Mouse (Mus musculus): Measurements from ENCODE around the gene Traf7.
A peak's percentile ranks its signal among the peaks of the same experiment; 100 is the strongest.

Traf7 gene

DNA sequence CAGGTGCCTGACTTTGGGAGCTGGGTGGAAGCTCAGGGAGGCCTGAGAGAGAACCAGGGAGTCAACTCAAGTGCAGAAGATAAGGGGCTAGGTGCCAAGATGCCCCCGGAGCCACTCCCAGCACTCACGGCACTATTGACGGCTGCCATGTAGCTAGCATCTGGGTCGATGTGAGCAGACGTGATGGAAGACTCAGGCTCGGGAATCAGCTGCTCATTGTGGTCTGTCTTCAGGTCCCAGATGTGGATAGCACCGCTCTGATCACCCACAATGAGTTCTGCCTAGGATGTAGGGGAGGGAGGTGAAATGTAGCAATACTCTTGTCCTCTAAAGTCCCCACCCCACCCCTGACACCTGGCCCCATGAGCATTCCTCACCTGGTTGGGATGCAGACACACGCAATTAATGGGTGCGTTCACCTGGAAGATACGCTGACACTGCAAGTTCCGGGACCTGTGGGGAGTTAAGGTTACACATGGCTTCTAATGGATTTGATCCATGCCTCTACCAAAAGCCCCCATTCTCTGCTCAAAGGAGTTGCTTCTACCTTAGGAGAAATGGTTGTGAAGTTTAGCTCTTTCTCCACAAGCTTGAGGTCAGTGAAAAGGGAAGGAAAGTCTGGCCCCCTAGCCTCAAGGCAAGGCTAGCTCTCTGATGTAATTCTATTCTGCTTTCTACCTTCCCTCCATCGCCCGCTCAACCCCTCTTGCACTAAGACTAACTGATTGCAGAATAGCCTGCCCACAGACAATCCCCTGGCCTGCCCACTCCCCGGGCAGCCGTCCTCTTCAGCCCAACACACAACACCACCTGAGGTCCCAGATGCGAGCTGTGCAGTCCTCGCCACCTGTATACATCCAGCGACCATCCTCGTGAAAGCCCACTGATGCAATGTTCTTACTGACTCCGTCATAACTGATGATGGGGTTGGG is 50.4 kb downstream of the Traf7 start:
- no peak for DNase-seq (ENCODE audit: low spot score)

DNA sequence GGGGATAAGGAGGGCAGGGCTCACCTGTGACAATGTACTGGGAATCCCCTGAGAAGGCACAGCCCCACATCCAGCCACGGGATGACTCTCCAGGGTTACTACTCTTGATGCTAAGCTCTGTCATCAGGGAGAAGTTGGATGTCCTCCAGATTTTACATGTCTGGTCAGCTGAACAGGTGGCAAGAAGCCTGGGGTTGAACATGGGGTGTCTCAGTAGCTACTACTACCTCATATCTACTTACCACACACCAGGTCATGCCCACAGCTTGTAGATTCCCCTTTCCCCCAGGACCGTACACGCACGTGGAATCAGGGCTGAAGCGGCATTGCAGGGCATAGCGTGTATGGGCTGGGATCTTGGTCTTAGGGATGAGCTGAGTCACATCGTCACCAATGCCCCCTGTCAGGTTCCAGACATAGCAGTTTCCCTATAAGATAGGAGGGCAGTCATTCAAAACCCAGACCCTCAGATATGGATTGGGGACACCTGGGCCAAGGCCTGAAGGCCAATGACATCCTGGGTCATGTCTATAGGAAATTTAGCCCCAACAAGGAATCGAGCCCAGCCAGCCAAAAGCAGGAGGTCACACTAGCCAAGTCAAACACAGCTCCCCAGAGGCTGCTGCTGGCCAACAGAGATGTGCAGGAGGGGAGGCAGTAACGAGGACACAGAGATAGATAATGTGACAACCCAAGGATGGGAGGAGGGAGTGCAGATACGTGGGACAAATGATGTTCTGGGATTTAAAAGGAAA is 51.5 kb downstream of the Traf7 start:
- no peak for DNase-seq (ENCODE audit: low spot score)

DNA sequence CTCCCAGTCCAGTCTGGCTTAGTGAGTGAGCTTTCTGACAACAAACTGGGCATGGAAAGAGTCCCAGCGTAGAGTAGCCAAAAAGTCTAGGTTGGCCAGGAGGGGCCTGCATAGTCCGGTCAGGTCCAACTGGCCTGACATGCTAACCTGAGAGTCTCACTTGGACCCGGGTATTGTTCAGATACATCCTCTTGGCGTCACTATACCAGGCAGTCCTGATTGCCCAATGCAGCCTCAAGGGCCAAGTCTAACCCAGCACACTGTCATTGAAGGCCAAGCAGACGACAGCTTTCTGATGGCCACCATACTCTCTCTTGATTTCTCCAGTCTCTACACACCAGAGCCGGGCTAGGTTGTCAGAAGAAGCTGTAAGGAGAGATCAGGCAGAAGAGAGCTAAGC is 52.2 kb downstream of the Traf7 start:
- no peak for DNase-seq (ENCODE audit: low spot score)

DNA sequence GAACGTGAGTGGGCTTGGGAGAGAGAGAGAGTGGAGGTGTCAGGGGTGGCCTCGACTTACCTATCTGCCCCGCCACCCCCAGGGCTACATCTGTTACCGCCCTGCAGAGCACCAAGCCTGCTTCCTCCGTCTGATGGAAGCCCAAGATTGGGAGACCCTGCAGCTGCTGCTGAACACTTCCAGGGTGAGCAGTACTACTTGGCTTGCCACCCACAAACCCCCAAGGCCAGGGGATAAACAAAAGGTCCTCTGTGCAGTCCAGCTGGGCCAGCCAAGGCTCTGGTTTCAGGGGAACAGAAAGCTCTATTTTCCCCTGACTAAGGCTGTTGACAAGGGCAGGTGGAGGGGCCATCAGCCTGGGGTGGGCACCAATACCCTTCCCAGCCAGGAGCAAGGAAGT is 53.2 kb downstream of the Traf7 start:
- DNase-seq (ENCODE audit: low spot score): no peak

DNA sequence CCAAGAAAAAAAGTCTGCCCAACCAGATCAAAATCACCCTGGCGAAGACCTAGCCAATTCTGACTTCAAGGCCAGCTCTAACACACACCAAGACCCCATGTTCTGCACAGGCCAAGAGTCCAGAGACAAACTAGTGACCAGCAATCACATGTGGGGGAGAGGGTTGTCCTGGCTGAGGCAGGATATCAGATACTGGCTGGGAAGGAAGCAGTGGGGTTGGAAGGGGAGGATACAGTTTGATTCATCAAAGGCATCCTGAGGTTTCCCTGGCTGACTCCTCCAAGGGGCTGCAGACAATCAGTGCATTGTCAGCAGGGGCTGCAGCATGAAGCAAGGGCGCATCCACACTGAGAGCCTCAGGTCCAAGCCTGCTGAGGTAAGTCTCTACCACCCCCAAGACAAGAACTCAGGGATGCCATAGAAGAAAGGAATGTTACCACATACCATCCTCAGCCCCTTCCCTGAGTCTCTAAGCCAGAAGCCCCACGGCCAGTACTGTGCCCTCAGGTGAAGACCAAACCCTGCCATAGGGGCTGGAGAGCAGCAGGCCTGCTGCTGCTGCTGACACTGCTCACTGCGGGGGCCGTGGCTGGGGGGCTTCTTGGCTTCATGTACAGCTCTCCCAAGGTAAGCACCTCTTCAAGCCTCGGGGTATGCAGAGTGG is 54.0 kb downstream of the Traf7 start, which contains the start of gene Bricd5:
Gene Bricd5 (plus strand): TSS at position 273 of the 664 bp plus-strand sequence.
- no peak for DNase-seq (ENCODE audit: low spot score)

DNA sequence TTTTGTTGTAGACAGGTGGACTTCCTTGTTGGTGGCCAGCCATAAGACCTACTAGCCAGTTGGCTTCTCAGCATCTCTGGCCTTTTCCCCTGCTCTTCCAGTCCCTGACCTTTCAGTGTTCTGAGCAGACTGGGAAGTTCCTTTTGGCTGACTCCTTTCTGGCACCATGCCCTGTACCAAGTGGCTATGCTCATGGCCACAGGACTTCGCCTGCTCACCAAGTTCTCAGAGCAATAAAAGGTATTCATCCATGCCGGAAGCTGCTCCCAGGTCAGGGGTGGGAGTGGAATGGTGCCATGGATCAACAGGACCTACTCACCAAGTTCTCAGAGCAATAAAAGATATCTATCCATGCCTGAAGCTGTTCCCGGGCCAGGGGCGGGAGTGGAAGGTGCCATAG is 55.2 kb downstream of the Traf7 start:
- peak; percentile 72 for DNase-seq (ENCODE audit: low spot score)

DNA sequence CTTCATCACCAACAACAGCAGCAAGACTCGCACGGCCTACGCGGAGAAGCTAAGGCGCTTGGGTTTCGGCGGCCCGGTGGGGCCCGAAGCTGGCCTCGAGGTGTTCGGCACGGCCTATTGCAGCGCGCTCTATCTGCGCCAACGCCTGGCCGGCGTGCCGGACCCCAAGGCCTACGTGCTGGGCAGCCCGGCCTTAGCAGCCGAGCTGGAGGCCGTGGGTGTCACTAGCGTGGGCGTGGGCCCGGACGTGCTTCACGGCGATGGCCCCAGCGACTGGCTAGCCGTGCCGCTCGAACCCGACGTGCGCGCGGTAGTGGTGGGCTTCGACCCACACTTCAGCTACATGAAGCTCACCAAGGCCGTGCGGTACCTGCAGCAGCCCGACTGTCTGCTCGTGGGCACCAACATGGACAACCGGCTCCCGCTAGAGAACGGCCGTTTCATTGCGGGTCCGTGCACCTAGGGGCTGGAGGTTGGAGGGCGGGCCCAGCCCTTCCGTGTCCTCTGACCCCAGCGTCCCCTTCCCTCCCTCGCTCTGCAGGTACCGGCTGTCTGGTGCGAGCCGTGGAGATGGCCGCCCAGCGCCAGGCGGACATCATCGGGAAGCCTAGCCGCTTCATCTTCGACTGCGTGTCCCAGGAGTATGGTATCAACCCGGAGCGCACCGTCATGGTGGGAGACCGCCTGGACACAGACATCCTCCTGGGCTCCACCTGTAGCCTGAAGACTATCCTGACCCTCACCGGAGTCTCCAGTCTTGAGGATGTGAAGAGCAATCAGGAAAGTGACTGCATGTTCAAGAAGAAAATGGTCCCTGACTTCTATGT is 56.8 kb downstream of the Traf7 start:
- peak; percentile 65 for DNase-seq (ENCODE audit: low spot score)

DNA sequence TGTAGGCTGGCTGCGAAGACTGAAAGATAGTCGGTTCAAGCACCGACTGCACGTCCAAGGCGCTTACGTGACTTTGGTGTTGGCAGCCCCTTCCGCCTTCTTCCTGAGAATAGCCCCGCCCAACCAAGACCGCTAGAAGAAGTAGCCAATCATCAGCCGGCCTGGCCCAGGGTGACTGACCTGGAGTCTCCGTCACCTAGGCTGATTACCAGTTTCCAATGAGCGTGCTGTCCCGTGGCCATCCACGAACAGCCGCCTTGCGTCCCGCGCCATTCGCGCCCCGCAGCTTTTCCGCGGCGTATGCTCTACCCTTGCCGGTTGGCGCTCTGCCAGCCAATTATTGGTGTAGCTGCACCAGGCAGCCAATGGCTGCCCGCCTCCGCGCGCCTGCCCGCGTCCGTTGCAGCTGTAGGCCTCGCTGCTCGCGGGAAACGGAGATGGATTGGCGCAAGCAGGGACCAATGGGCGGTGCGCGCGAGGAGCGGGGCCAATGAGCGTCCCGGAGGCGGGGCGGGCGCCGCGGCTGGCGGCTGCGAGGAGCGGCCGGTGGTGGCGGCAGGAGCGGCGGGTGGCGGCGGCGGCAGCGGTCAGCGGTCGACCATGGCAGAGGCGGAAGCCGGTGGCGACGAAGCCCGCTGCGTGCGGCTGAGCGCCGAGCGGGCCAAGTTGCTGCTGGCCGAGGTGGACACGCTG is 57.7 kb downstream of the Traf7 start, which contains the start of the genes E4f1 and Pgp:
Gene E4f1 (minus strand): TSS at position 404 of the 693 bp plus-strand sequence.
Gene Pgp (plus strand): TSS at position 483 of the 693 bp plus-strand sequence.
- peak; percentile 99 for DNase-seq (ENCODE audit: low spot score)

DNA sequence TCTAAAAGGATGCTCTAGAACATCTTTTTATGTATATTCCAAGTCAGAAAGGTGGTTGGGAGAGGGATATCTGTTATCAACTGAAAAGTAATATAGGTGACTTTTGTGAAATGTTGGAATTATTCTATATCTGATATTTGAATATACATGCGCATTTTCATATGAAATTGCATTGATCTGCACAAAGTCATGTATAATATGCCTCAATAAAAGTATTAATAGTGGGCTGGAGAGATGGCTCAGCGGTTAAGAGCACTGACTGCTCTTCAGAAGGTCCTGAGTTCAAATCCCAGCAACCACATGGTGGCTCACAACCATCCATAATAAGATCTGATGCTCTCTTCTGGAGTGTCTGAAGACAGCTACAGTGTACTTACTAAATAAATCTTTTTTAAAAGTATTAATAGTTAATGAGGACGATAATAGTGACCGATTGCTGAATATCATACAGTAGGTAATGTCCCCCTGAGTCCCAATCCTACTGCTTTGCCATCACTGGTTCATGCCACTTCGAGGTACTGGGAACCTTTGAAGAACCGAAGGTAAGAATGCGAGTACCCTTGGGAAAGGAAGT is 58.3 kb downstream of the Traf7 start:
- no peak for DNase-seq (ENCODE audit: low spot score)

DNA sequence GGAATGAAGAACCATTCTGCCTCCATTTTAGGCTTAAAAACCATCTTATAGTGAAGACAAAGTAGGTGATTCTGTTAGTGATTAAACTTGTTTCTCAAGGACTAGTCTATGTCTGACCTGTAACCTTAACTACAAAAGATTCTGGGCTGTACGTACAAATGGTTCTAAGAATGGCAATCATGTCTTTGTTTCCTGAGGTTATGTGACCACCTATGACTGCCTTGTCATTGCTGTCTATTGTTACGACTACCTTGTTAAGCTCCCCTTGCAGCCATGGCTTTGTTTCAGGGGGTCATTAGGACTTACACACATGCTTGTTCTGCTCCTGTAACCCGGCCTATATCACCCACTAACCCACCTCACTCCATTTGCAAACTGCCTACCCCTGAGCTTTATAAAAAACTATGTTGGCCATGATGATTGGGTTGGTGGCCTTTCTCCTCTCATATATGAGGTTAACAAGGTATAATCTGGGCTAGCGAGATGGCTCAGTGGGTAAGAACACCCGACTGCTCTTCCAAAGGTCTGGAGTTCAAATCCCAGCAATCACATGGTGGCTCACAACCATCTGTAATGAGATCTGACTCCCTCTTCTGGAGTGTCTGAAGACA is 59.0 kb downstream of the Traf7 start:
- DNase-seq (ENCODE audit: low spot score): no peak

DNA sequence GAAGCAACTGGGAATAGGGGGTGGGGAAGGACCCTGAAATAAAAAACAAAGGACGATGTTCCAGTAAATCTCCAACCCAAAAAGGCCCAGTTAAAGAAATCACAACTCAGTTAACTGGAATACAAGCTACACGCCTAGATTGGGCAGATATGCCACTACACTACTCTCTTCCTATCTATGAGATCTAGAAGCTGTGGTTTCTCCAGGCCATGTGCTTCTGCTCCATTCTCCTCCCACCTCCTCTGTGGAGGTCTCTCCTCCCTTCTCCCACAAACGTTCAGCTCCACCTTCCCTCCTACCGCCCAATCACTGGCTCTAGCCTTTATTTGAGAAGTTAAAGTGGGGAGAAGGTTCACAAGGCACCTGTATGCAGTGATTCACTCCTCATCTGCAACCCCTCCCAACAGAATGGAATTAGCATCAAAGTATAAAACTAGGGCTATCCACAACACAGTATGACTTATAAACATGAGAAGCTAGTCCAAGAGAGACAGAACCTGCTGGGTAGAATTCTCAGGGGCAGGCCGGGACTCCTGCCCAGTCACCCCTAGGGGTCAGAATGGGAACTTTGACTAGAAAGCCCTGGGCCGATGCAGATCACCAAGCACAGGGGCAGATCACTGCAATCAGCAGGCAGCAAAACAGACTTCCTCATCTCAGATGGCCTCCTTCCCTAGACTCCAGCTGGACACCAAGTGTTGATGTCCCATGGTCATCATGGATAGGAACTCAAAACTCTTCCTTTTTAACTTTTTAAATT is 64.2 kb downstream of the Traf7 start:
- no peak for DNase-seq (ENCODE audit: low spot score)

DNA sequence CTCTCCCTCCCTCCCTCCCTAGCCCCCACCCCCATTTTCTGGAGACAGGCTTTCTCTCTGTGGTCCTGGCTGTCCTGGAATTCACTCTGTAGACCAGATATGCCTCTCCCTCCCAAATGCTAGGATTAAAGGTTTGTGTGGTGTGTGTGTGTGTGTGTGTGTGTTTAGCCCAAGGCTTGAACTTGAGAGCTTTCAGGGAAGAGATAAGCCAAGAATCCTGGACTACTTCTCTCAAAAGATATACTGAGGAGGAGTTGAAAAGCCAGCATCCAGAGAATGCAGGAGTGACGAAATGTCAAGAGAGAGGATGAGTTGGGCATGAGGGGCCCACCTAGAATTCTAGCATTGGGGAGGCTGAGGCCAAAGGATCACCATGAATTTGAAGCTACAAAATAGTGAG is 64.8 kb downstream of the Traf7 start:
- no peak for DNase-seq (ENCODE audit: low spot score)

DNA sequence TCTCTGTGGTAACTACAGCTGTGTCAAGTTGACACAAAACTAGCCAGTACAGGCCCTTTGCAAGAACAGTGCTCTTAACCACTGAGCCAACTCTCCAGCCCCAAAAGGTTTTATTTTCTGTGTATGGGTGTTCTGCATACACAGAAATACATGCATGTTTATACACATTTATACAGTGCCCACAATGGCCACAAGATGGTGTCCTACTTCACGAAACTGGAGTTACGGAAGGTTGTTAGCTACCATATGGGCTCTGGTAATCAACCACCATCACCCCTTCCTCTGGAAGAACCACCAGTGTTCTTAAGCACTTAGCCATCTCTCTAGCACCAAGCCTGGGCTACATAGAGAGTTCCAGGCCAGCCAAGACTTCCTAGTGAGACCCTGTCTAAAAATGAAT is 66.2 kb downstream of the Traf7 start:
- no peak for DNase-seq (ENCODE audit: low spot score)
